Mouse (Mus musculus) G1E (cell line): ENCODE results near the gene Ier3.

Experiments
- CTCF ChIP-seq: IDR thresholded peaks from 2 replicates; pipeline ENCODE4 v1.5.1; 2012; ENCODE audit warnings: low read depth, low read length, inconsistent platforms, mixed read lengths
- GATA1 ChIP-seq: IDR thresholded peaks from 2 replicates; pipeline ENCODE4 v1.6.1; 2012; ENCODE audit warnings: borderline replicate concordance, low read length, inconsistent platforms, mixed read lengths
- GATA2 ChIP-seq: IDR thresholded peaks from 2 replicates; pipeline ENCODE4 v1.6.1; 2012; ENCODE audit warnings: low read depth, low read length, inconsistent platforms, borderline replicate concordance
- POLR2AphosphoS5 ChIP-seq: IDR thresholded peaks from 2 replicates; pipeline ENCODE4 v1.6.1; 2012; ENCODE audit warnings: low read depth, low read length, inconsistent platforms; ENCODE audit not compliant: insufficient replicate concordance
- TAL1 ChIP-seq: conservative IDR thresholded peaks from 2 replicates; pipeline ENCODE4 v1.6.1; 2012; ENCODE audit warnings: low read depth, low read length, inconsistent platforms, mixed read lengths

DNA sequence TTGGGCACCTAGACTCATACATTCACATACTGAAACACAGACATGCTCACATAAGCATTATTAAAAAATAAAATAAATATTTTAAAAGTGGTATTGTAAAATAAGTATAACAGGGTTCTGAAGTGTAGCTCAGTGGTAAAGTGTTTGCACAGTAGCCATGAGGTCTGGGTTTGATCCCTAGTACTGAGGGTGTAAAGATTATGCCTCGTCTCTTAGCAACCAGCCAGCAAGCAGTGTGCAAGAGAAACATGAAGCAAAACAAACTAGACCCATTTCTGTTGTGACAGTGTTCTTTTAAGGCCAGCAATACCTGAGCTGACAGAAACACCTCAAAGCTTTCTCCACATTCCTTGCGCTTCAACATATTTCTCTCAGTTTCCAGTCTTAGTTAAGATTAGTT, 20.6 kb upstream of the Ier3 start:
- TF ChIP-seq CTCF (no peak), TAL1 (no peak), GATA1 (no peak), POLR2AphosphoS5 (no peak), GATA2 (no peak)
